Mouse (Mus musculus) kidney, embryonic 14.5 days (tissue): ENCODE data around the gene Kcnj5. TPM values are rescaled to one million over a fixed set of nuclear protein-coding genes. Genes with fewer than 3 reads are reported as not detected.

ENCODE experiments used
- ATAC-seq: fragments of 200-750 bp; cut with Nextera tagmentation; 2 replicates; pipeline ENCODE4 v1.8.0; 2017; ENCODE audit warnings: moderate number of reproducible peaks, mild to moderate bottlenecking, moderate TSS enrichment, moderate library complexity; ENCODE audit not compliant: low FRiP score, low TSS enrichment
- H3K27ac ChIP-seq: fragments of 300-500 bp; sonication (generic); 2 replicates; pipeline ENCODE4 v1.5.1; 2014; ENCODE audit warnings: low read depth, mild to moderate bottlenecking, low read length, moderate library complexity, mixed read lengths
- H3K27me3 ChIP-seq: fragments of 300-500 bp; sonication (generic); 2 replicates; pipeline ENCODE4 v1.6.1; 2014; ENCODE audit warnings: mild to moderate bottlenecking, low read length; ENCODE audit not compliant: control insufficient read depth, insufficient read depth
- H3K36me3 ChIP-seq: fragments of 300-500 bp; sonication (generic); 2 replicates; pipeline ENCODE4 v1.6.1; 2014; ENCODE audit warnings: low read length, mixed read lengths; ENCODE audit not compliant: control insufficient read depth, insufficient read depth
- H3K4me1 ChIP-seq: fragments of 300-500 bp; sonication (generic); 2 replicates; pipeline ENCODE4 v1.6.1; 2014; ENCODE audit warnings: low read length, mixed read lengths; ENCODE audit not compliant: control insufficient read depth, insufficient read depth
- H3K4me2 ChIP-seq: fragments of 300-500 bp; sonication (generic); replicated peaks from 2 replicates; pipeline ENCODE4 v1.6.1; 2014; ENCODE audit warnings: low read depth, mild to moderate bottlenecking, low read length
- H3K4me3 ChIP-seq: fragments of 300-500 bp; sonication (generic); 2 replicates; pipeline ENCODE4 v1.5.1; 2014; ENCODE audit warnings: mild to moderate bottlenecking, low read length
- H3K9ac ChIP-seq: fragments of 300-500 bp; sonication (generic); 2 replicates; pipeline ENCODE4 v1.6.1; 2014; ENCODE audit warnings: low read depth, mild to moderate bottlenecking, low read length, moderate library complexity
- H3K9me3 ChIP-seq: fragments of 300-500 bp; sonication (generic); 2 replicates; pipeline ENCODE4 v1.6.1; 2016; ENCODE audit warnings: low read length; ENCODE audit not compliant: control insufficient read depth
- WGBS: fragments of 180-500 bp; shearing (Covaris S2); extraction: QIAGEN DNeasy Blood & Tissue Kit; methylation state at CpG from one replicate; pipeline ENCODE4 v1.1.7; 2014; 5-methylcytosine and 5-hydroxymethylcytosine counted together
- polyA plus RNA-seq: library from polyadenylated mRNA; unstranded; fragments of >200 nt; fragmentation: Nextera tagmentation; extraction: Ambion mirVana; gene quantifications from 2 replicates; pipeline ENCODE4 v1.2.1, GENCODE M21; 2014

The Kcnj5 gene
- polyA plus RNA-seq, 1 experiment from 2014 or later: 1.2 TPM

DNA sequence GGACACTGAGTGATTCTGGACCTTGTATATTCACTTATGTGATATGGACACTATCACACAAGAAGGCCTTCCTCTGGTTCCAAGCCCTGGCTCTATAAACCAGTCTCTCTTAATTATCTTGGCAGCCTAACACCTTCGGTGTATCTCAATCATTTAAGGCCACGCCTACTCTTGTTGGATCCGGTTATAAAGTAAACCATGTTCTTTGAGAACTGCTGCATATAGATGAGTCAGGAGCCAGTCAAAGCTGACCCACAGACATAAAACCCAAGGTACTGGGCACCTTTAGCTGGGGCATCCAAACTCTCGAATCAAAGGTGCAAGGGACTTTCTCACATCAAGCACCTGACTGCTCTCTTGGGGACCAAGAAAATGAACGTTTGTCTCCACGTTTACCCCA lies 28.1 kb upstream of the Kcnj5 start, which contains the start of gene Kcnj1:
Kcnj1 (plus strand) TSS at position 292 of the 400 bp plus-strand sequence.
- Histone ChIP-seq H3K4me1 (no peaks in the 10 kb centered on the region), H3K27me3 (no peaks in the 10 kb centered on the region), H3K27ac (no peak within 1 kb of the TSS), H3K4me2 (no peak within 1 kb of the TSS), H3K4me3 (no peak within 1 kb of the TSS), H3K36me3 (no peaks in the 10 kb centered on the region), H3K9me3 (no peaks in the 10 kb centered on the region), H3K9ac (no peak within 1 kb of the TSS)
- no peak for ATAC-seq
- 86% methylated on average over 6 of the region's 6 CpGs for WGBS

DNA sequence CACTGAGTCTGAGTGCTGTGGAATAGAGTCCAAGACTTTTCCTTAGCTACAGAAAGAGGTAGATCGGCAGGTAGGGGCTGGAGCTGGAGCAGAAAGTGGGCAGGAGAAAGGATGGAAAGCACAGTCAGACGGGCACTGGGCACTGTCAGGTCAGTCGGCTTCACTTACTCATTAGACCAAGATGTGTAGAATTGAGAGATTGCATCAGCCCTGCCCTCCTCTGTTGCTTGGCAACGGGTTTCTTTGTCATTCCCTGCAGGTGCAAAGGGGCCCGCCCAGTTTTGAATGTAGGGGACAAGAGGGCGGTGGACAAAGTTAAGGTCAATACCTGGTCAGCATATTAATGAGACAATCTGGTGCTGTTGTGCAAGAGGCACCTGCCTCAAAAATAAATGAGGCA lies 25.2 kb upstream of the Kcnj5 start:
- Histone ChIP-seq H3K27ac (no peak overlapping the region), H3K4me3 (no peak overlapping the region), H3K9ac (no peak overlapping the region), H3K4me1 (no peaks in the 10 kb centered on the region), H3K9me3 (no peaks in the 10 kb centered on the region), H3K36me3 (no peaks in the 10 kb centered on the region), H3K4me2 (no peak overlapping the region), H3K27me3 (no peaks in the 10 kb centered on the region)
- no peak for ATAC-seq
- WGBS: 56% methylated on average over 6 of the region's 6 CpGs

DNA sequence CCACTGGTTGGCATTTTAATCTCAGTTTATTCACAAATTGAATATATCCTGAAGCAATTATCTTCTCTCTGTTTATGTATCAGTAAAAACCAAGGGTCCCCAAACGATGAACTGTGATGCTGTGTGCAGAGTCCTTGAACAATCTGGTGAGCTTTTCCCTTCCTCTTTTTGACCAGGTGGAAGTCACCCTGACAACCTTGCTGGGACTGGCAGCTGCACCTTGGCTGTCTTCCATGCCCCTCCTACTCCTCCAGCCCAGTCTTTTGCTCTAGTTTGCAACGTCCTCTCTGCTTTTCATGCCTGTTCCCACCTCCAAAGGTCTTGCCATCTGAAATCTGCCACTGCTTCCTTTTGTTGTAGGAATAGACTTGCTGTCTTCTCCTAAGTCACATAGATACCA lies 24.7 kb upstream of the Kcnj5 start:
- Histone ChIP-seq H3K36me3 (no peaks in the 10 kb centered on the region), H3K4me1 (no peaks in the 10 kb centered on the region), H3K4me3 (no peak overlapping the region), H3K4me2 (no peak overlapping the region), H3K27ac (no peak overlapping the region), H3K27me3 (no peaks in the 10 kb centered on the region), H3K9ac (no peak overlapping the region), H3K9me3 (no peaks in the 10 kb centered on the region)
- no peak for ATAC-seq
- 34% methylated on average over 2 of the region's 2 CpGs for WGBS

DNA sequence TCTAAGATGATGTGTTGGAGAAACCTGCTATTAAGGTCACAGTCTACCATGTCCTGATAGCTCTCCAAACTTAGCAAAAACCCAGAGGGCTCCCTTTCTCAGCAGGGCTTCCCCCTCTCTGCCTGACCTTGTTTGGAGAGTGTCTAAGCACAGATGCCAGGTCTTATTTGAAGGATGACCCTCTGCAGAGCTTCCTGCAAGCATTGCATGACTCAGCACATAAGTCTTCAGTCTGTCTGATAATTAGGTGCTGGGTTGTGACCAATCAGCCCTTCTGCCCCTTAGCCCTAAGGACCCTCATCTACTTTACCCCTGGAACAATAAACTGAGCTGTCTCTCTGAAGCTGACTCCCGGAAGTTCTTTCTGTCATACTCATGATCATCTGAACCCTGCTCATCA lies 16.6 kb upstream of the Kcnj5 start:
- Histone ChIP-seq H3K27me3 (no peaks in the 10 kb centered on the region), H3K27ac (no peak overlapping the region), H3K4me1 (no peaks in the 10 kb centered on the region), H3K36me3 (no peaks in the 10 kb centered on the region), H3K9ac (no peak overlapping the region), H3K4me3 (no peak overlapping the region), H3K9me3 (no peaks in the 10 kb centered on the region), H3K4me2 (no peak overlapping the region)
- no peak for ATAC-seq
- WGBS: 84% methylated on average over 1 of the region's 1 CpGs

DNA sequence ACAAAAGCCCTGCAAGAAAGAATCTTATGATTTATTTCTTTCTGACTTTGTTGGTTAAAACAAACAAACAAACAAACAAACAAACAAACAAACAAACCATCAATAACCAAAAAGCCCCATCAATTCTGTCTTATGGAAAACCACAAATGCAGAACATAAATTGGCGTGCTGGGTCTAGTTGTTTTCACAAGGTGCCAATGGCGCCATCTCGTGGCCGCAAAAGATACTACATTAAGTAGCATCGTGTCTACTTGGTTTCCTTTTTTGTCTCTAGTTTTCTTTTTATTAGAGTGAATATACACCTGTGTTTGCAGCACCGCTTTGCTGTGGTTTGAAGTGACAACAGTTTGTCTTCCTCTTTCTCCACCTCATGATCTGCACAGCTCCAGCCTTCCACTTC lies 6.2 kb upstream of the Kcnj5 start:
- no peaks in the 10 kb centered on the region for H3K36me3 ChIP-seq
- no peak for ATAC-seq
- H3K27me3 ChIP-seq: peaks cover 11% of the 10 kb centered on the region
- H3K27ac ChIP-seq: no peak overlapping the region
- H3K4me3 ChIP-seq: no peak overlapping the region
- no peak overlapping the region for H3K9ac ChIP-seq
- H3K4me2 ChIP-seq: no peak overlapping the region
- H3K4me1 ChIP-seq: no peaks in the 10 kb centered on the region
- no peaks in the 10 kb centered on the region for H3K9me3 ChIP-seq
- 5% methylated on average over 6 of the region's 6 CpGs for WGBS

DNA sequence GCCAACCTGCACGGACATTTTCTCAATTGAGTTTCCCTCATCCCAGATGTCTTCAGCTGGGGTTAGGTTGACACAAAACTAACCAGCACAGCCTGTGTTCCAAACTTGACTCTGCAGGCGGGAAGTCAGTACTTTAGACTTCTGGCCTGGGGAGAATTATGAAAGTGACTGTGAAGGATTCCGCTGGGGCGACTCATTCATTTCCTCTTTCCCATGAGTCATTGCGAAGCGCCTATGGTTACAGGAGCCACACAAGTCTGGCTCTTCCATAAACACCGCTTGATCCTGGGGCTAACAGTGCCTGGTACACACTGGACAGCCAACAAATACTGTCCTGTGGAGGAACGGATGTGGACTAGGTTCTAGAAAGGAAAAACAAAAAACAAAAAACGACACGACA lies 5.2 kb upstream of the Kcnj5 start:
- H3K4me2 ChIP-seq: no peak overlapping the region
- peaks cover 3% of the 10 kb centered on the region for H3K4me1 ChIP-seq
- no peaks in the 10 kb centered on the region for H3K36me3 ChIP-seq
- ATAC-seq: no peak
- no peaks in the 10 kb centered on the region for H3K9me3 ChIP-seq
- 88% methylated on average over 10 of the region's 10 CpGs for WGBS
- H3K27ac ChIP-seq: no peak overlapping the region
- peaks cover 21% of the 10 kb centered on the region for H3K27me3 ChIP-seq
- no peak overlapping the region for H3K9ac ChIP-seq
- no peak overlapping the region for H3K4me3 ChIP-seq

DNA sequence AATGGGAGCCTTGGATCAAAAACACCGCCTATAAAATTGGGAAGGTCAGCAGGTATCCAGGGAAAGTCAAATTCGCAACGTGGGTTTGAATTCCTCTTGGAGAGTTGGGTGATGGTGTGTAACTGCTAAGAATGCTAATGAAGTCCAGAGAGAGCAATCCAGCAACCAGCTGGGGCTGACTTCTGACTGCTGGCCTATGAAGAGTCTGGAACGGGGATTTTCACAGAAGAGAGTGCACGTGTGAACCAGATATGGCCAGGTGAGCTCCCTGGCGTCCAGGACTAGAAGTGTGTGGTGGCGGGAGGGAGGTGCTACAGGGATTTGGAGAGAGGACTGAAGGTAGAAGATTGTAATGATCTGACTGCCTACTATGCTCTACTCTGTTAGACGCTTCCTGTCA lies 3.9 kb upstream of the Kcnj5 start:
- Histone ChIP-seq H3K9ac (no peak overlapping the region), H3K27me3 (peaks cover 31% of the 10 kb centered on the region), H3K4me1 (peaks cover 10% of the 10 kb centered on the region), H3K36me3 (no peaks in the 10 kb centered on the region), H3K4me2 (no peak overlapping the region), H3K9me3 (no peaks in the 10 kb centered on the region), H3K27ac (no peak overlapping the region), H3K4me3 (no peak overlapping the region)
- WGBS: 55% methylated on average over 8 of the region's 8 CpGs
- no peak for ATAC-seq

DNA sequence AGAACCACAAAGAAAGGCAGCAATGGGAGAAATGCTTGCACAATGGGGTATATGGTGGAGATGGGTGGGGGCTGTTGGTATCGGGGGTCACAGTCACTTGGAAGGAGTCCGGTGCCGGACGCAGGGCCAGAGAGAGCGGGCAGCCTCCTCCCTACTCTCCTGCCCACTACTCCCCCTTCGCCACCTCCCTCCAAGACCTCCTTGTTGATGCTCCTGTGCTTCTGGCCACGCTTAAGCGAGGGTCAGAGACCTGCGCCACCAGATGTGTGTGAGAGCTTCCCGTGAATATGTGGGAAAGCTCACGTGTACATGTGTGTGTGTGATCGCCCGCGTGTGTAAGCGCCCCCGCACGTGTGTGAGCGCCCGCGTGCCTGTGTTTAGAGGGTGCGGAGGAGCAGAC lies 339 bp upstream of the Kcnj5 start:
- no peaks in the 10 kb centered on the region for H3K9me3 ChIP-seq
- peak; percentile 25; the same call in 1 of the 2 replicates for ATAC-seq
- H3K4me2 ChIP-seq: peak overlapping the region; percentile 57
- H3K27me3 ChIP-seq: peaks cover 31% of the 10 kb centered on the region
- no peak overlapping the region for H3K27ac ChIP-seq
- H3K4me1 ChIP-seq: peaks cover 10% of the 10 kb centered on the region
- H3K9ac ChIP-seq: peak overlapping the region; percentile 32
- WGBS: under 1% methylated on average over 21 of the region's 21 CpGs
- peak overlapping the region; percentile 32 for H3K4me3 ChIP-seq
- no peaks in the 10 kb centered on the region for H3K36me3 ChIP-seq

DNA sequence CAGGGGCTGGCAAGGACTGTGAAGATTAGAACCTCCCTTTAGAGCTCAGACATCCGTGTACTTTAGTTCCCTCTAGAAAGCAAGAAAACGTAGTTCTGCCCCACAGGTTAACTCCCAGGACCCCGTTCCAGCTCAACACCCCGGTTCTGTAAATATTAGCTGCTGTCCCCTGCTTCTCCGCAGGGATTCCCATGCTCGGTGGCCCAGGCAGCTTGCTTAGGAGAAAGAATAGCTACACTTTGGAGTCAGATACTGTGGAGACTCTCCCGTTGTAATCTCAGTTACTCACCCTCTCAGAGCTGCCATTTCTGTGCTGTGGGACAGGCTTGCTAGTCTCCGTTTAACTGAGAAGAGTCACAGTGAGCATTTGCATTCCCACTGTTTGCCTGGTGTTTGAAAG lies 1.2 kb downstream of the Kcnj5 start:
- peaks cover 10% of the 10 kb centered on the region for H3K4me1 ChIP-seq
- ATAC-seq: peak; percentile 52
- H3K27me3 ChIP-seq: peaks cover 31% of the 10 kb centered on the region
- H3K36me3 ChIP-seq: no peaks in the 10 kb centered on the region
- no peaks in the 10 kb centered on the region for H3K9me3 ChIP-seq
- H3K4me3 ChIP-seq: no peak overlapping the region
- WGBS: 7% methylated on average over 8 of the region's 8 CpGs
- no peak overlapping the region for H3K27ac ChIP-seq
- no peak overlapping the region for H3K9ac ChIP-seq
- 0 out of 2 replicates have a peak overlapping the region, but pooled peaks have one; percentile 57 for H3K4me2 ChIP-seq
